Comparison of ENCODE assay signal across 20 mouse cellular contexts in genomic region chr3:30086139-30086538, GRCm38 (mm10).
DNase-seq lines count a peak whose midpoint lies in the region.
"Had no signal": no experiment of that assay in that cellular context is flagged by ENCODE, and none has a peak within 500 bp of the region (broad histone marks: within the 10 kb centered on the region; RNA-seq: fewer than 3 reads in every experiment).

No protein-coding gene starts in this region.

- H3K4me3 ChIP-seq in limb, embryonic 10.5 days, result no peak overlapping the region
- H3K4me3 ChIP-seq: embryonic facial prominence, embryonic 12.5 days; forebrain, embryonic 15.5 days; heart, adult 2 months; heart, embryonic 12.5 days; hindbrain, embryonic 10.5 days had no signal

- H3K4me1 ChIP-seq in limb, embryonic 10.5 days, result peaks cover 58% of the 10 kb centered on the region
- H3K4me1 ChIP-seq: forebrain, embryonic 15.5 days had no signal

- peak overlapping the region; percentile 77 for H3K27ac ChIP-seq in limb, embryonic 10.5 days
- H3K27ac ChIP-seq: embryonic facial prominence, embryonic 12.5 days; forebrain, embryonic 15.5 days; heart, adult 2 months; hindbrain, embryonic 10.5 days; hindbrain, embryonic 14.5 days had no signal

- H3K27me3 ChIP-seq in limb, embryonic 10.5 days (ENCODE audit: low read depth, poor library complexity, severe bottlenecking), result no peaks in the 10 kb centered on the region
- H3K27me3 ChIP-seq: embryonic facial prominence, embryonic 12.5 days; forebrain, embryonic 15.5 days; heart, embryonic 12.5 days had no signal

- WGBS in limb, embryonic 10.5 days, result 20% methylated on average over 6 of the region's 6 CpGs

- peak; percentile 39 for DNase-seq in embryo, embryonic 10 days (ENCODE audit: low spot score)
- no peak for DNase-seq in embryo, embryonic 9.5 days (ENCODE audit: extremely low spot score)
- DNase-seq in embryo, embryonic 10.5 days (ENCODE audit: low spot score), result peak; percentile 36
- peak; percentile 64 for DNase-seq in limb, embryonic 10.5 days (ENCODE audit: low spot score)
- DNase-seq in mesoderm, embryonic 11.5 days (ENCODE audit: low read depth, low spot score), result peak; percentile 70
- DNase-seq in heart, adult 8-10 months (ENCODE audit: low spot score), result no peak
- no peak for DNase-seq in cerebellum, adult 18-20 months
- DNase-seq: adrenal gland, postnatal 10 days; B cell, adult 2 months; cerebellum, adult 11 months; cerebellum, adult 9-10 months; cerebellum, postnatal 25 days; gastrocnemius, postnatal 14 days; heart, adult 2 months had no signal

- H3K9me3 ChIP-seq in limb, embryonic 10.5 days (replicated peaks), result no peaks in the 10 kb centered on the region
- H3K9me3 ChIP-seq: embryonic facial prominence, embryonic 12.5 days; forebrain, embryonic 15.5 days; heart, embryonic 12.5 days; hindbrain, embryonic 10.5 days had no signal

- no peaks in the 10 kb centered on the region for H3K36me3 ChIP-seq in limb, embryonic 10.5 days
- H3K36me3 ChIP-seq: embryonic facial prominence, embryonic 12.5 days; forebrain, embryonic 15.5 days; G1E; heart, embryonic 12.5 days; hindbrain, embryonic 10.5 days had no signal

Comparison
In these comparisons a context has a peak if more than half of its experiments do, and no peak if none do; other contexts are left out.
1. DNase-seq: peak in embryo, embryonic 10 days (single experiment), embryo, embryonic 10.5 days (single experiment), limb, embryonic 10.5 days (single experiment) and mesoderm, embryonic 11.5 days (single experiment); none in embryo, embryonic 9.5 days (single experiment), heart, adult 8-10 months (single experiment) and cerebellum, adult 18-20 months (0 of 2).